Mouse (Mus musculus) MEL (cell line): ENCODE measurements around the gene Polk.

Experiments
- CHD1 ChIP-seq: IDR thresholded peaks from 2 replicates; pipeline ENCODE4 v1.6.1; 2012; ENCODE audit warnings: low read depth, mild to moderate bottlenecking, inconsistent platforms, low read length, improper control_type of control experiment
- CHD2 ChIP-seq: IDR thresholded peaks from 2 replicates; pipeline ENCODE4 v1.6.1; 2011; ENCODE audit warnings: low read length, improper control_type of control experiment
- CTCF ChIP-seq, 3 experiments: IDR thresholded peaks in 2 of 3; conservative IDR thresholded peaks in 1 of 3; 2 replicates each; pipeline ENCODE4 v1.5.1; 2011 to 2012; ENCODE audit warnings: low read length in 3 of 3, low read depth in 2 of 3, mild to moderate bottlenecking in 2 of 3, improper control_type of control experiment in 1 of 3, inconsistent platforms in 1 of 3, mixed read lengths in 1 of 3, moderate library complexity in 1 of 3; ENCODE audit not compliant: control insufficient read depth in 1 of 3, insufficient read depth in 1 of 3, poor library complexity in 1 of 3, severe bottlenecking in 1 of 3
- GATA1 ChIP-seq: IDR thresholded peaks from 2 replicates; pipeline ENCODE4 v1.6.1; 2011; ENCODE audit warnings: low read depth, low read length, improper control_type of control experiment
- HCFC1 ChIP-seq: IDR thresholded peaks from 2 replicates; pipeline ENCODE4 v1.6.1; 2012; ENCODE audit warnings: low read depth, mild to moderate bottlenecking, inconsistent platforms, low read length, improper control_type of control experiment, moderate library complexity
- MAX ChIP-seq: IDR thresholded peaks from 2 replicates; pipeline ENCODE4 v1.6.1; 2011; ENCODE audit warnings: low read length, improper control_type of control experiment
- NRF1 ChIP-seq: IDR thresholded peaks from 2 replicates; pipeline ENCODE4 v1.6.1; 2014; ENCODE audit warnings: low read depth, mild to moderate bottlenecking, inconsistent platforms, low read length, improper control_type of control experiment, moderate library complexity; ENCODE audit not compliant: poor library complexity, insufficient read depth, severe bottlenecking
- POLR2A ChIP-seq, 2 experiments: IDR thresholded peaks; 2 replicates each; pipeline ENCODE4 v1.6.1; 2011 to 2012; ENCODE audit warnings: low read length in 2 of 2, mild to moderate bottlenecking in 2 of 2, control low read depth in 1 of 2, improper control_type of control experiment in 1 of 2, low read depth in 1 of 2, moderate library complexity in 1 of 2; ENCODE audit not compliant: control insufficient read depth in 1 of 2, insufficient read depth in 1 of 2, poor library complexity in 1 of 2
- SMC3 ChIP-seq: IDR thresholded peaks from 2 replicates; pipeline ENCODE4 v1.6.1; 2011; ENCODE audit warnings: low read depth, low read length, improper control_type of control experiment
- ZC3H11A ChIP-seq: IDR thresholded peaks from 2 replicates; pipeline ENCODE4 v1.6.1; 2012; ENCODE audit warnings: low read depth, mild to moderate bottlenecking, inconsistent platforms, low read length, improper control_type of control experiment
- ZMIZ1 ChIP-seq: IDR thresholded peaks from 2 replicates; pipeline ENCODE4 v1.6.1; 2012; ENCODE audit warnings: low read depth, mild to moderate bottlenecking, inconsistent platforms, low read length, improper control_type of control experiment, moderate library complexity

GRCm38 (mm10) chr13:96458606-96459005, 83.8 kb downstream of the Polk start:
- peak; percentile 66 for TF ChIP-seq GATA1
- TF ChIP-seq SMC3 = no peak
- TF ChIP-seq CTCF (IDR thresholded peaks at IDR 0.05 in 2 of 3, conservative IDR thresholded peaks at IDR 0.05 in 1 of 3; ENCODE audit: control insufficient read depth in 1 of 3, insufficient read depth in 1 of 3, low read depth in 2 of 3, low read length in 3 of 3, poor library complexity in 1 of 3, severe bottlenecking in 1 of 3) = no peak
- TF ChIP-seq ZMIZ1 = no peak
- TF ChIP-seq HCFC1 = no peak
- TF ChIP-seq CHD1 = no peak
- no peak for TF ChIP-seq POLR2A (IDR thresholded peaks at IDR 0.05; ENCODE audit: control insufficient read depth in 1 of 2, insufficient read depth in 1 of 2, low read depth in 1 of 2, low read length in 2 of 2, poor library complexity in 1 of 2)
- TF ChIP-seq MAX = no peak
- no peak for TF ChIP-seq NRF1
- TF ChIP-seq CHD2 = no peak
- no peak for TF ChIP-seq ZC3H11A
